Mouse (Mus musculus): ENCODE measurements at regions not wholly inside any gene's neighbourhood (a gene's known extent, or its start where the extent isn't known, plus 50 kb on each side); places are given as distances from the start of the nearest gene placed in this dataset.
A peak's percentile ranks its signal among the peaks of the same experiment; 100 is the strongest.

DNA sequence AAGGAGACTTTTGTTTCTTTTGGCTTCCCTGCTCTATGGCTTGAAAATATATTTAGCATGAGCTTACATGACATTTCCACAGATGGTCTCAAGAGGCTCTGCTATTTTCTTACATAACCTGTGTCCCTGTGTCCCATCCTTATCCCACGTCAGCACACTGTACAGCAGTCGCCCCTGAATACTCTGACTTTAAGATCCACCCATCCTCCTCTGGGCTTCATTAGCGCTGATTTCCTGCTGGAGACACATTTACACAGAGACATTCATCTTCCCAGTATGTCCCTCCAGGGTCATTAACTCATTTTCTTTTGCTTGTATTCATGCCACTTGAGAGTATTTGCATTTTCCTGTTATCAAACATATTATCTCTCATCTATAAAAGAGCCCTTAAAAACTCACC lies 340.1 kb upstream of the Sphkap start:
- Histone ChIP-seq H3K9me3 (ENCODE audit: control insufficient read depth) (no peaks in the 10 kb centered on the region), H3K9ac (ENCODE audit: low read depth, low read length) (no peak overlapping the region), H3K4me1 (replicated peaks; ENCODE audit: control insufficient read depth, insufficient read depth, low read length) (0 out of 2 replicates have a peak, but pooled peaks cover 3% of the 10 kb centered on the region), H3K36me3 (ENCODE audit: control insufficient read depth, insufficient read depth) (no peaks in the 10 kb centered on the region), H3K4me2 (replicated peaks; ENCODE audit: low read depth) (no peak overlapping the region), H3K27me3 (replicated peaks; ENCODE audit: control insufficient read depth, insufficient read depth, low read length) (no peaks in the 10 kb centered on the region), H3K27ac (ENCODE audit: low read depth, low read length) (no peak overlapping the region), H3K4me3 (ENCODE audit: low read depth, low read length) (no peak overlapping the region)
- WGBS, result 68% methylated on average over 3 of the region's 3 CpGs
- no peak for TF ChIP-seq CTCF (IDR thresholded peaks at IDR 0.05; ENCODE audit: low read depth)
- ATAC-seq, result no peak

DNA sequence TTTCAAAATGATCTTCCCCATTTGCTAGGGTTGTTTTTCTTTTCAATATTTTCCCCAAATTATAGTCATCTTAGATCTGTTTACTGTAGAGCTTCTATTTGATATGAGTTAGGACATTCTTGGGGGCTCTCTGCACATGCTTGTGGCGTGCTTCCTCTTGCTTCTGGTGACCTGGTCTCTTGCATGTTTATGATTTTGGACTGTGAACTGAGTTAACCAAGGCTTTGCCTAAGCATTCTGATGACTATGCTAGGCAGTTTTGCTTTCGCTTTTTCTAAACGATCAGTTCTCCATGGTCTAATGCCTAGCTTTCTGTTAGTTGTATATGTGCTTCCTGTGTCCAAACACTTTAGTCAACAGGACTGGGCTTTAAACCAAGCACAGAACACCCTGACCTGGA lies 339.4 kb upstream of the Sphkap start:
- no peak overlapping the region for H3K9ac ChIP-seq (ENCODE audit: low read depth, low read length)
- H3K27me3 ChIP-seq (replicated peaks; ENCODE audit: control insufficient read depth, insufficient read depth, low read length), result no peaks in the 10 kb centered on the region
- ATAC-seq, result peak; percentile 54
- H3K27ac ChIP-seq (ENCODE audit: low read depth, low read length), result no peak overlapping the region
- 0 out of 2 replicates have a peak, but pooled peaks cover 3% of the 10 kb centered on the region for H3K4me1 ChIP-seq (replicated peaks; ENCODE audit: control insufficient read depth, insufficient read depth, low read length)
- H3K36me3 ChIP-seq (ENCODE audit: control insufficient read depth, insufficient read depth), result no peaks in the 10 kb centered on the region
- no peaks in the 10 kb centered on the region for H3K9me3 ChIP-seq (ENCODE audit: control insufficient read depth)
- TF ChIP-seq CTCF (IDR thresholded peaks at IDR 0.05; ENCODE audit: low read depth), result no peak
- peak overlapping the region; percentile 44; the same call in 1 of the 2 replicates for H3K4me2 ChIP-seq (replicated peaks; ENCODE audit: low read depth)
- 45% methylated on average over 3 of the region's 3 CpGs for WGBS
- H3K4me3 ChIP-seq (ENCODE audit: low read depth, low read length), result no peak overlapping the region

DNA sequence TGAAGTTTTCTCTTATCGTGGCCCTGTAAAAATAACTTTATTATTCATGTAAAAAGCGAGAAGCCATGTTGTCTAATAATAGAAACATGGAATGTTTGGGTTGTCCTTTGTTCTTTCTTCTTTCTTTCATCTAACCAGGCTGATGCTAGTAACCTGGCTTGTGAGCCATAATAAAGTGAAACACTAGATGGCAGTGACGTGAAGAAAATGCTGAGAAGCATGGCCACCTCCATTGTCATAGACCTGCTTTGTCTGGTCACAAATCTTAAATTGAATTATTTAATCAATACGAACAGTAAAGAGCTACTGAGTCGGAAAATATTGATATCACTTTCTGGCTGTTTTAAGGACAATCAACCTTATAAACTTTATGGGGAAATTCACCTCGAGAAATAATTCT lies 338.0 kb upstream of the Sphkap start:
- TF ChIP-seq CTCF (IDR thresholded peaks at IDR 0.05; ENCODE audit: low read depth), result peak; percentile 84
- Histone ChIP-seq H3K4me2 (replicated peaks; ENCODE audit: low read depth) (no peak overlapping the region), H3K9ac (ENCODE audit: low read depth, low read length) (no peak overlapping the region), H3K36me3 (ENCODE audit: control insufficient read depth, insufficient read depth) (no peaks in the 10 kb centered on the region), H3K4me1 (replicated peaks; ENCODE audit: control insufficient read depth, insufficient read depth, low read length) (0 out of 2 replicates have a peak, but pooled peaks cover 3% of the 10 kb centered on the region), H3K9me3 (ENCODE audit: control insufficient read depth) (no peaks in the 10 kb centered on the region), H3K4me3 (ENCODE audit: low read depth, low read length) (no peak overlapping the region), H3K27me3 (replicated peaks; ENCODE audit: control insufficient read depth, insufficient read depth, low read length) (no peaks in the 10 kb centered on the region), H3K27ac (ENCODE audit: low read depth, low read length) (no peak overlapping the region)
- no peak for ATAC-seq
- WGBS, result 23% methylated on average over 6 of the region's 6 CpGs

DNA sequence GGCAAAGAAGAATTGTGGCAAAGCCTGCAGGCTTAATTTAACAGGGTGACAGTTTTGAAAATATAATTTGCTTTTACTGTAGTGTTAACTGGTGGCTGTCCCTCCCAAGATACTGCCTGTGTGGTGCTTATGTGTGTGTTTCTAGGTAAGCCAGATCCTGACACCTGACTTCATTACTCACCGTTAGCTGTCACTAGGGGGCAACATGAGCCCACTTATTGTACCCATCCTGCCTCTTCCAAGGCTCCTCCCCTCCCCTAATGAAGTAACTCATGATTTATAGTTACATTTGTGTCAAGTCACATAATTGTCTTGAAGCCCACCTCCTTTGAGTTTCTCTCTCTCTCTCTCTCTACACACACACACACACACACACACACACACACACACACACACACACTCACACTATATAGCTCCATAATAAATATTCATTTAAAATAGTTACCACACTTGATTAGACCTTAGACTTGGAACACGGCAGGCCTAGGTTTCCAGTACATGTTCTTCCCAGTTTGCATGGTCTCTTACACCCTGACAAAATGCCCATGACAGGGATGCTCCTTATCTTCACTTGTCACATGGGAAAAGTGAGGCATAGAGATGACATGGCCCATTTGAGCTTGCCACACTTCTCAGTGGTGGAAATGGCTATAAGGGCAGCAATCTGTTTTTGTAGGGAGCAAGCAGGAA lies 328.6 kb upstream of the Sphkap start:
- H3K4me3 ChIP-seq (ENCODE audit: low read depth, low read length), result no peak overlapping the region
- no peak overlapping the region for H3K27ac ChIP-seq (ENCODE audit: low read depth, low read length)
- no peaks in the 10 kb centered on the region for H3K36me3 ChIP-seq (ENCODE audit: control insufficient read depth, insufficient read depth)
- no peak overlapping the region for H3K9ac ChIP-seq (ENCODE audit: low read depth, low read length)
- H3K9me3 ChIP-seq (ENCODE audit: control insufficient read depth), result no peaks in the 10 kb centered on the region
- H3K27me3 ChIP-seq (replicated peaks; ENCODE audit: control insufficient read depth, insufficient read depth, low read length), result no peaks in the 10 kb centered on the region
- ATAC-seq, result no peak
- H3K4me2 ChIP-seq (replicated peaks; ENCODE audit: low read depth), result no peak overlapping the region
- TF ChIP-seq CTCF (IDR thresholded peaks at IDR 0.05; ENCODE audit: low read depth), result peak; percentile 60
- H3K4me1 ChIP-seq (replicated peaks; ENCODE audit: control insufficient read depth, insufficient read depth, low read length), result no peaks in the 10 kb centered on the region
- 43% methylated on average over 2 of the region's 2 CpGs for WGBS

DNA sequence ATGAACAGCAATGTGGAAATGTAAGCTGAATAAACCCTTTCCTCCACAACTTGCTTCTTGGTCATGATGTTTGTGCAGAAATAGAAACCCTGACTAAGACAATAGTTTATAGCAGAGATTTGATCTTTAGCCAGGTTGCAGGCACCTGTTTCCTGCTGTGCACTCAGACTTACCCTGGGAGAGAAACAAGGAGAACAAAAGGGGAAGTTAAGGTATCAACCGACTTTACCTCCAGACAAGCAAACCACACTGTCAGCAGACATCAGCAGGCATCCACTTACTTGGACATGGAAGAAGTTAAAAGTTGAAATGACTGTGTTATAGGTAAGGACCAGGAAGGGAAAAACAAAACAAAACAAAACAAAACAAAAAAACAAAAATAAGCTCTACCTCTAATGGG lies 323.7 kb upstream of the Sphkap start:
- 51% methylated on average over 1 of the region's 1 CpGs for WGBS
- ATAC-seq, result no peak
- TF ChIP-seq CTCF (IDR thresholded peaks at IDR 0.05; ENCODE audit: low read depth), result no peak

DNA sequence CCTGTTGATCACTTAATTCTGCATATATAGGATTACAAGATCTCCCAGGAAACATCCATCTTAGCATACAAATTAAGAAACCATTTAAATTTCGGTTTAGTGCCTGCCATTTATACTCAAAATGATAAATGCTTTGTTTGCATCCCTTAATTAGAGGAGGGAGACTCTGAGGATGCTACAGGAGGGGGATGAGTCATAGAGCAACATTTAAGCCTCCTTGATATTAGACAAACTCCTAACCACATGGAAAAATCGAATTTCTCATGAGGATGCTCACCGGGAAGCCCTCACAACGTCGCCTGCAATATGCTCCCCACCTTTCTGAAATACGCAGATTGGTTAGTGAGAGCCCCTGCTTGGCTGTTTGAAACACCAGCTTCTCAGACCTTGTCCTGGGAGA lies 320.8 kb upstream of the Sphkap start:
- ATAC-seq, result no peak
- H3K9ac ChIP-seq (ENCODE audit: low read depth, low read length), result no peak overlapping the region
- WGBS, result 71% methylated on average over 6 of the region's 6 CpGs
- no peak overlapping the region for H3K4me2 ChIP-seq (replicated peaks; ENCODE audit: low read depth)
- no peaks in the 10 kb centered on the region for H3K4me1 ChIP-seq (replicated peaks; ENCODE audit: control insufficient read depth, insufficient read depth, low read length)
- H3K27me3 ChIP-seq (replicated peaks; ENCODE audit: control insufficient read depth, insufficient read depth, low read length), result no peaks in the 10 kb centered on the region
- H3K4me3 ChIP-seq (ENCODE audit: low read depth, low read length), result no peak overlapping the region
- H3K9me3 ChIP-seq (ENCODE audit: control insufficient read depth), result no peaks in the 10 kb centered on the region
- no peaks in the 10 kb centered on the region for H3K36me3 ChIP-seq (ENCODE audit: control insufficient read depth, insufficient read depth)
- no peak for TF ChIP-seq CTCF (IDR thresholded peaks at IDR 0.05; ENCODE audit: low read depth)
- no peak overlapping the region for H3K27ac ChIP-seq (ENCODE audit: low read depth, low read length)

More for the DNA sequence above, 323.7 kb upstream of the Sphkap start:
- H3K9me3 ChIP-seq (ENCODE audit: control insufficient read depth), result no peaks in the 10 kb centered on the region
- H3K4me3 ChIP-seq (ENCODE audit: low read depth, low read length), result no peak overlapping the region
- no peak overlapping the region for H3K9ac ChIP-seq (ENCODE audit: low read depth, low read length)
- H3K27ac ChIP-seq (ENCODE audit: low read depth, low read length), result no peak overlapping the region
- H3K36me3 ChIP-seq (ENCODE audit: control insufficient read depth, insufficient read depth), result no peaks in the 10 kb centered on the region
- H3K27me3 ChIP-seq (replicated peaks; ENCODE audit: control insufficient read depth, insufficient read depth, low read length), result no peaks in the 10 kb centered on the region
- H3K4me2 ChIP-seq (replicated peaks; ENCODE audit: low read depth), result no peak overlapping the region
- no peaks in the 10 kb centered on the region for H3K4me1 ChIP-seq (replicated peaks; ENCODE audit: control insufficient read depth, insufficient read depth, low read length)
